8 mouse cellular contexts compared by ENCODE assay signal in genomic region chr4:103214925-103215820, GRCm38 (mm10). TPM values are rescaled to one million over a fixed set of nuclear protein-coding genes. Genes with fewer than 3 reads are reported as not detected.
DNase-seq lines count a peak whose midpoint lies in the region; ATAC-seq lines count a peak whose summit lies in the region.

Gene Slc35d1, minus strand, starts transcription at chr4:103215164.

- H3K4me1 ChIP-seq in limb, embryonic 11.5 days (ENCODE audit: control insufficient read depth, insufficient read depth, low read length): peaks cover 9% of the 10 kb centered on the region; the same call in 1 of the 2 replicates
- H3K4me1 ChIP-seq in midbrain, embryonic 13.5 days (replicated peaks): peaks cover 24% of the 10 kb centered on the region

- H3K9me3 ChIP-seq in limb, embryonic 11.5 days (ENCODE audit: control insufficient read depth, low read length): no peaks in the 10 kb centered on the region
- H3K9me3 ChIP-seq in midbrain, embryonic 13.5 days: no peaks in the 10 kb centered on the region

- WGBS in limb, embryonic 11.5 days: 3% methylated on average over 56 of the region's 70 CpGs
- 2% methylated on average over 57 of the region's 70 CpGs for WGBS in midbrain, embryonic 13.5 days

- DNase-seq in monocyte, adult 2 months (ENCODE audit: low read depth in 1 of 2, low spot score in 2 of 2): peak; percentile 16 to 38
- peak; percentile 87 for DNase-seq in embryo, embryonic 9.5 days (ENCODE audit: extremely low spot score)
- DNase-seq in kidney, adult 11 months: peak; percentile 81
- peak; percentile 88 for DNase-seq in limb, embryonic 11.5 days (ENCODE audit: low spot score)
- DNase-seq in spleen, adult 18-20 months: peak; percentile 60 to 66

- ATAC-seq in monocyte, adult 5-6 weeks (replicated peaks; ENCODE audit: insufficient number of reproducible peaks, low FRiP score, low TSS enrichment, poor library complexity, severe bottlenecking): no peak
- ATAC-seq in granulocyte monocyte progenitor cell, adult 5-6 weeks (replicated peaks; ENCODE audit: poor library complexity, severe bottlenecking): peak; percentile 74
- ATAC-seq in limb, embryonic 11.5 days (ENCODE audit: insufficient number of reproducible peaks, low FRiP score, low TSS enrichment, low read depth): peak; percentile 91
- peak; percentile 97 for ATAC-seq in midbrain, embryonic 13.5 days

- peak within 1 kb of the TSS; percentile 86 for H3K4me3 ChIP-seq in limb, embryonic 11.5 days (ENCODE audit: low read depth, low read length)
- H3K4me3 ChIP-seq in midbrain, embryonic 13.5 days (replicated peaks): peak within 1 kb of the TSS; percentile 79

- H3K27me3 ChIP-seq in limb, embryonic 11.5 days (ENCODE audit: control insufficient read depth, insufficient read depth, low read length): no peaks in the 10 kb centered on the region
- no peaks in the 10 kb centered on the region for H3K27me3 ChIP-seq in midbrain, embryonic 13.5 days

- peak within 1 kb of the TSS; percentile 97 for H3K9ac ChIP-seq in limb, embryonic 11.5 days (ENCODE audit: low read length)
- H3K9ac ChIP-seq in midbrain, embryonic 13.5 days (replicated peaks): peak within 1 kb of the TSS; percentile 99

- peak within 1 kb of the TSS; percentile 98 for H3K27ac ChIP-seq in limb, embryonic 11.5 days (replicated peaks; ENCODE audit: low read depth, low read length)
- H3K27ac ChIP-seq in midbrain, embryonic 13.5 days: peak within 1 kb of the TSS; percentile 99

- H3K36me3 ChIP-seq in limb, embryonic 11.5 days (ENCODE audit: control insufficient read depth, insufficient read depth, low read length): no peaks in the 10 kb centered on the region
- peaks cover 5% of the 10 kb centered on the region for H3K36me3 ChIP-seq in midbrain, embryonic 13.5 days

- H3K4me2 ChIP-seq in limb, embryonic 11.5 days (ENCODE audit: low read depth, severe bottlenecking): peak within 1 kb of the TSS; percentile 85
- H3K4me2 ChIP-seq in midbrain, embryonic 13.5 days (replicated peaks): peak within 1 kb of the TSS; percentile 71

RNA-seq across cellular contexts. Expression of gene Slc35d1, which starts in this region (rescaled TPM):
- total RNA-seq in monocyte, adult 5-6 weeks (2017): 5.5 to 10.6 TPM (median 8.6 TPM) in 3 replicates
- 14.2 and 20.6 TPM in 2 replicates for total RNA-seq in granulocyte monocyte progenitor cell, adult 5-6 weeks (2014; fragmentation: Nextera tagmentation)
- 5.0 and 5.6 TPM in 2 replicates for total RNA-seq in granulocyte monocyte progenitor cell, adult 5-6 weeks (2017)
- 11.3 and 11.6 TPM in 2 replicates for polyA plus RNA-seq in limb, embryonic 11.5 days (2014; fragmentation: Nextera tagmentation; extraction: Ambion mirVana)
- 4.8 and 5.7 TPM in 2 replicates for polyA plus RNA-seq in midbrain, embryonic 13.5 days (2015; fragmentation: Nextera tagmentation; extraction: Ambion mirVana)

Comparison
In these comparisons a context has a peak if more than half of its experiments do, and no peak if none do; other contexts are left out.
1. DNase-seq: peak in every context shown above with its lines; median percentile 88 in limb, embryonic 11.5 days; 87 in embryo, embryonic 9.5 days; 81 in kidney, adult 11 months; 63 in spleen, adult 18-20 months; 27 in monocyte, adult 2 months.